Mouse (Mus musculus) cerebellum, adult 9-11 months (tissue): ENCODE results near the gene Lrch4.

Experiments used
- DNase-seq: peaks from one replicate; pipeline ENCODE4 v3.0.0; 2022

Lrch4 gene

GRCm38 (mm10) chr5:137654746-137655145 lies 25.8 kb downstream of the Lrch4 start:
- DNase-seq, result no peak

DNA sequence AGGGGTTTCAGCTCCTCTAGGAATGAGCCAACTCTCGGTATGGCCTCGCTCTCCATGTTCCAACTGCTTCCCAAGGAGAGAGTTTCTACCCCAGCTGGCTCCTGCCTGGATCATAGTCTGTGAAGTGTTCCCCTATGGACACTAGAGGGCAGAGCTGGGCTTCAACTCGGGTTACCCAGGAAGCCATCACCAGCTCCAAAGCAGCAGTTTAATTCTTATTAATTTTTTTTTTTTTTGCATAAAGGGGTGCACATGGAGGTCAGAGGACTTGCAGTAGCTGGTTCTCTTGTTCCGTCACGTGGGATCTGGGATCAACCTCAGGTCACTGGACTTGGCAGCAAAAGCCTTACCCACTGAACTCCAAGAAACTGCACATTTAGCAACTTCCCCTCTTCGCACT lies 28.1 kb downstream of the Lrch4 start:
- DNase-seq, result peak; percentile 80

DNA sequence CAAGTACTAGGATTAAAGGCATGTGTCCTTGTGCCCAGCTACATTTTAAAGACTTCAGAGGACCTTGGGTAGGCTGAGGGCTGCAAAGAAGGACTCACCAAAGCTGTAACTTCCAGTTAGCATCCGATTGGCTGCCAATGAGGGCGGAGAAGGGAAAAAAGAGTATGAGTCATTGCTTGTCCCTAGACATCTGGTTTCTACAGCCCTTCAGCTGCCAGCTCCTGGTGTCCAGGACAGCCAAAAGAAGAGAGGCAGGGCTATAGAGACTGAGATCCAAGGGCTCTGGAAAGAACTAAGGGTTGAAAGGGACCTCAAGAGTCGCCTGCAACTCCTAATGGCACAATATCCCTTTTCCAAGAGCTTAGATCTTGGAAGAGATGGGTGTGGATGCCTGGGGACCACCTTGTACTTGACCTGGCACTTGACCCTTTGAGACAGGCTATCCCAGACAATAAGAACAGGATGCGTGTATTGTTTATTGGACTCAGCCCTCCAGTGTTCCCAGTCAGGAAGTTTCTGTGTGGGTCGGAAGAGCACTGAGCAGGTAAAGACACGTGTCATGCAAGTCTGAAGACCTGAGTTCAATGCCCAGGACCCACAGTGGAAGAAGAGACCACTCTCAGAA lies 31.3 kb downstream of the Lrch4 start:
- no peak for DNase-seq

DNA sequence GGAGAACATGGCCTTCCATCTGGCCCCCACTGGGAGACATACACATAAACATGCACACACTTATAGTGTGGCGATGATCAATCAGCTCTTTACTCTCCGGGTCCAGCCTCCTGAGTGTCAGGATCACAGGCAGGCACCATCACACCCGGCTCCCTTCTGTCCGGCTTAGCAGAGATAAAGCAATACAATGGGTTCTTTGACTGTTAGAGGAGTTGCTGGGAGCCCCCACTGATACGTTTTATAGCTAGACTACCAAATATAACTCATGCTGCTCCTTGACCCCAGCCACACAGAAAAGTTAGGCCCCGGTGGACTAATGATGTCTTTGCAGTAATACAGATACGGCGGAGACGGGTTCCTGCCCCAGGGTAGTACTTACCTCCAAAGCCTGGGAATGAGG lies 34.1 kb downstream of the Lrch4 start:
- DNase-seq, result no peak

GRCm38 (mm10) chr5:137668971-137669370 lies 40.0 kb downstream of the Lrch4 start:
- DNase-seq, result no peak

GRCm38 (mm10) chr5:137670240-137670639 lies 41.3 kb downstream of the Lrch4 start:
- no peak for DNase-seq

DNA sequence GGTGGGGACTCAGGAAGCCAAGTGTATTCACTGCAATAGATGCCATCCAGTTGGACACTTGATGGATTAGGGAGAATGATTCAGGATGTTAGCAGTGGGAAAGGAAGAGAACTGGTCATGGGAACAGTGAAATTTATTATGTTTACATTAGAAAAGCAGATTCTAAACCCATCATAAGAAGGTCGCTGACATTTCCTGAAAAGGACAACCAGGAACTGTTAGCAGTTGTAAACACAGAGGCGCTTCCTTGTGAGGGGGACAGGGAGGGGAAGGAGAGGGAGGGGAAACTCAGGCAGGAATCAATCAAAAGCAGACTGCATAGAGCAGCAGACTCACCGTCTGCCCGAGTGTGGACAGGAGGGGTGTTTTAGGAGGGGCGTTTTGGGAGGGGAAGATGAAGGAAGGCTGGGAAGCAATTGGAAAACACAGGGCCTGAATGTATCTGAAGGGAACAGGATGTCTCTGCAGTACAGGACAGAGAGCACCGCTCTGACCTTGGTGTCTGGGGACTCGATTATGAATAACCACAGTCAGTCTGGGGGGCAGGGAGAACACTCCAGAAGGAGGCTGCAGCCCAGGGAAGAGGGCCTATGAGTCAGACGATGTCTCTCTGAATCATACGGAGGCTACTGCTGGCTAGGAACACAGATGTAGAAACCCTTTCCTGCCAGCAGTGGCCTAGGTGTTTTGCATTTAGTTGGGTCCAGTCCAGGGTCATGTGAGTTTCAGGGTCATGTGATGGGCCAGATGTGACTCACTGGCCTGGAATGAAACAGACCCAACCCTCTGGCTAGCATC lies 42.7 kb downstream of the Lrch4 start:
- no peak for DNase-seq

- no peak for DNase-seq
These were observed 43.4 kb downstream of the Lrch4 start for GRCm38 (mm10) chr5:137672361-137672760.

- DNase-seq, result no peak
These were observed 44.1 kb downstream of the Lrch4 start for GRCm38 (mm10) chr5:137673015-137673414.

DNA sequence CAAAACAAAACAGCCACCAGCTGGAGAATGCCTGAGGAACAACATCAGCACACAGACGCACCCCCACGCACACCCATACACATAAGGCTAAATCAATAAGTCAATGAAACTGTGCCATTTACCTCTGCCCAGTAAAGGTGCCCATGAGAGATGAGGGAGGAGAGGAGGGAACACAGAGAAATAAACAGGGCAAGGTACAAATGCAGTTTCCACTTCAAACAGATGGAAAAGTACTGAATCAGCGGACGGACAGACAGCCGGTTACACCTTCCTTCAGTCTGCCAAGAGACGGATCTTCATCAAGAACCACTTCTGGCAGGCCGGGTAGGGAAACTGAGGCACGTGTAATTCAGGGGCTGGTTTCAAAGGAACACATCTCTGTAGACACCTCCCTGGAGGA lies 45.9 kb downstream of the Lrch4 start:
- DNase-seq, result no peak

GRCm38 (mm10) chr5:137677859-137678258 lies 48.9 kb downstream of the Lrch4 start:
- no peak for DNase-seq

- no peak for DNase-seq
These were observed 49.8 kb downstream of the Lrch4 start for GRCm38 (mm10) chr5:137678736-137679135.

GRCm38 (mm10) chr5:137679726-137680125 lies 50.8 kb downstream of the Lrch4 start:
- DNase-seq, result no peak

GRCm38 (mm10) chr5:137682526-137682925 lies 53.6 kb downstream of the Lrch4 start:
- DNase-seq, result no peak

GRCm38 (mm10) chr5:137683388-137684293 lies 54.7 kb downstream of the Lrch4 start:
- DNase-seq, result peak; percentile 34

- peak; percentile 100 for DNase-seq
These were observed 55.6 kb downstream of the Lrch4 start, which contains the start of gene Agfg2 for GRCm38 (mm10) chr5:137684294-137685123. Gene Agfg2 (minus strand): TSS chr5:137684726.

DNA sequence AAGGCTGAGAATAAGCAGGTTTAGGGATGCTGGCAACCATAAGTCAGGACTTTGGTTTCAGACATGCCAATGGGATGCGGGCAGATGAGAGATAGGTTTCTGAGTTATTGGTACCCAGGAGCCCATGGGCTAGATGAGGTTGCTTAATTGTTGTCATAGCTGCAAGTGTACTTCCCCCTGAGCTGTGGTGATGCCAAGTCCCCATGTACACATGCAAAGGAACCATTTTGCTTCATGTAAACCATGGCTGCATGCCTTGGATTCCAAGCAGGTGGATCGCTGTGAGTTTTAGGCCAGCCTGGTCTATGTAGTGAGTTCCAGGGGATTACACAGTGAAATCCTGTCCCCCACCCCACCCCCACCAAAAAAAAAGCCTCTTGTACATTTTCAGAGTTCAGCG lies 56.7 kb downstream of the Lrch4 start:
- peak; percentile 20 for DNase-seq

DNA sequence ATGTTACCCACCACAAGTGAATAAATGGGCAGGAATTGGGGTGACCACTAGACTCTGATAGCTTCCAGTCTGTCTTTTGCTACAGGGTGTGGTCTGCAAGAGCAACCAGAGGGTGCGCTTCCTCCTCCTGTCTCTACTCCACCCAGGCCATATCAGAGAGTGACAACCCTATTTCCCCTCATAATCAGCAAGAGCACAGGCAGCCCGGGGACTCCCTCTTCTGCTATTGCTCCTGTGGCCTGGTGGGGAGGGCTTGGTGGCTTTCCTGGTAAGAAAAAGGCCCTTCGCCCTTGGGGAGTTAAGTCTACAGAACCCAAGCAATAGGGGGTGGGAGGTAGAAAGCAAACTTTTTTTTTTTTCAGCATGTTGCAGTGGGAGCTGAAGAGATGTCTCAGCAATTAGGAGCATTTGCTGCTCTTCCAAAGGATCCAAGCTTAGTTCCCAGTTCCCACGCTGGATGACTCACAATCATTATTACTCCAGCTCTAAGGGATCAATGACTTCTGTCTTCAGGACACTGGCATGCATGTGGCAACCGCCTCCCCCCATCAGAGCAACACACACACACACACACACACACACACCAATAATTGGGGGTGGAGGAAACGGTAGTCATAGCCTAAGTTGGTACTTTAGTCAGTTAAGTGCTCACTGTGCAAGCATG lies 57.3 kb downstream of the Lrch4 start:
- DNase-seq, result no peak

DNA sequence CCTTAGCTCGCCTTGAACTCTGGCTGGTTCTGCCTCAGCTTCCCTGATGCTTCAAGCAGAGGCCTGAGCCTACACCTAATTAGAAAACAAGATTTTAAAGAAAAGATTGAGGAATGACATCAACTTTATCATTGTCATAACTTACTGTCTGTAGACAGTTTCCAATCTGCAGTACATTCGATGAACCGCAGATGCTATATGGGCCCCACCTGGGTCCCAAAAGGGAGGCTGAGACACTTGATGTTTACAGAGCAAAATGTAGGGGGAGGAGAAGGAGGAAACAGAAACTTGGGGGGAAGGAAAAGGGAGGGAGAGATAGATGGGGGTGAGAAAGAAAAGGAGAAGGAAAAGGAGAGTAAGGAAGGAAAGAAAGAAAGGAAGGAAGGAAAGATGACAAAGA lies 61.1 kb downstream of the Lrch4 start:
- no peak for DNase-seq

GRCm38 (mm10) chr5:137690531-137690930 lies 61.6 kb downstream of the Lrch4 start:
- no peak for DNase-seq
